Mouse (Mus musculus) ES-E14 (cell line): ENCODE results near the gene C530008M17Rik.

Experiments
- CHD2 ChIP-seq: IDR thresholded peaks from 2 replicates; pipeline ENCODE4 v1.6.1; 2014; ENCODE audit warnings: mild to moderate bottlenecking, low read depth, low read length, inconsistent platforms
- HCFC1 ChIP-seq: IDR thresholded peaks from 2 replicates; pipeline ENCODE4 v1.6.1; 2012; ENCODE audit warnings: low read length, inconsistent platforms, borderline replicate concordance; ENCODE audit not compliant: insufficient read depth
- MAFK ChIP-seq: IDR thresholded peaks from 2 replicates; pipeline ENCODE4 v1.6.1; 2014; ENCODE audit warnings: mild to moderate bottlenecking, low read depth, low read length, inconsistent platforms; ENCODE audit not compliant: insufficient read depth
- ZC3H11A ChIP-seq: IDR thresholded peaks from 2 replicates; pipeline ENCODE4 v1.6.1; 2012; ENCODE audit warnings: low read depth, mild to moderate bottlenecking, inconsistent platforms, low read length, borderline replicate concordance
- ZNF384 ChIP-seq: IDR thresholded peaks from 2 replicates; pipeline ENCODE4 v1.6.1; 2012; ENCODE audit warnings: low read depth, low read length, inconsistent platforms

- TF ChIP-seq MAFK (no peak), ZC3H11A (no peak), HCFC1 (no peak), CHD2 (no peak), ZNF384 (no peak)
These were observed 28.6 kb downstream of the C530008M17Rik start for GRCm38 (mm10) chr5:76684658-76685605.
